Mouse (Mus musculus) bone marrow macrophage, adult 2 months (primary cell): ENCODE data around the gene Gria4. TPM values are rescaled to one million over a fixed set of nuclear protein-coding genes. Genes with fewer than 3 reads are reported as not detected.
"Not testable (repeated sequence)": the region's sequence is repeated elsewhere in the genome, so short reads cannot be mapped to it uniquely, and the experiment has no call there.

Experiments used
- H3K27ac ChIP-seq: 2 replicates; pipeline ENCODE4 v1.5.1; 2012; ENCODE audit warnings: low read depth, low read length; ENCODE audit not compliant: insufficient read depth
- H3K4me1 ChIP-seq: 2 replicates; pipeline ENCODE4 v1.6.1; 2012; ENCODE audit warnings: low read length; ENCODE audit not compliant: control insufficient read depth, insufficient read depth
- H3K4me3 ChIP-seq: 2 replicates; pipeline ENCODE4 v1.5.1; 2012; ENCODE audit warnings: mild to moderate bottlenecking, low read length, moderate library complexity; ENCODE audit not compliant: insufficient read depth
- CTCF ChIP-seq: IDR thresholded peaks from 2 replicates; pipeline ENCODE4 v1.5.1; 2012; ENCODE audit warnings: low read depth, mild to moderate bottlenecking, low read length, moderate library complexity
- POLR2A ChIP-seq: IDR thresholded peaks from 2 replicates; pipeline ENCODE4 v1.6.1; 2012; ENCODE audit warnings: mild to moderate bottlenecking, low read depth, low read length, borderline replicate concordance
- polyA plus RNA-seq: library from polyadenylated mRNA; stranded (reverse); fragments of >200 nt; gene quantifications from 2 replicates; pipeline ENCODE4 v1.2.4, GENCODE M21; 2012; ENCODE audit not compliant: missing spikeins, insufficient read depth, insufficient read length

Gene Gria4
- not detected in 2 replicates for polyA plus RNA-seq

- TF ChIP-seq POLR2A, result no peak
- TF ChIP-seq CTCF, result no peak
- H3K27ac ChIP-seq, result no peak within 1 kb of the TSS
- no peak within 1 kb of the TSS for H3K4me3 ChIP-seq
- H3K4me1 ChIP-seq, result no peaks in the 10 kb centered on the region
These were observed at the start of gene Gria4 for GRCm38 (mm10) chr9:4795544-4796288. TSS of gene Gria4 (minus strand) at chr9:4796234.

GRCm38 (mm10) chr9:4810941-4811340 is 14.9 kb upstream of the Gria4 start:
- H3K27ac ChIP-seq, H3K4me1 ChIP-seq, H3K4me3 ChIP-seq: not testable (repeated sequence)

- no peak overlapping the region for H3K27ac ChIP-seq
These were observed 7.2 kb upstream of the Gria4 start for GRCm38 (mm10) chr9:4803151-4803755.

DNA sequence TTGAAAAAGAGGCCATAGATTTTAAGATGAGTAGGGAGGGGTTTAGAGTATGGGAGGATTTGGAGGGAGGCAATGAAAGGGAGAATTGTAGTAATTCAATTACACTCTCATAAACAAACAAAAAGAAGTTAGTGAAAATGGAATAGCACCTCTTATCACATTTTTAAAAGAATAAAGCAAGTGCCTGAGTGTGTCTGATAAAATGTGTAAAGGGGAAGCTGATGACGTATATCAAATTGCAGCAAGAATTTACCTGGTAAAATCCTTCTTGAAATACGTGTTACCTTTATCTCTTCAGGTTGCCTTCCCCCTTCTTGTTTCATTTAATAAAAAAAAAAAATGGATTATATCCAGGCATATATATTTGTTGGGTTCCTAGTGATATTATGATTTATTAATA is 1.4 kb upstream of the Gria4 start:
- Histone ChIP-seq H3K27ac (no peak overlapping the region), H3K4me3 (no peak overlapping the region), H3K4me1 (no peaks in the 10 kb centered on the region)
- TF ChIP-seq POLR2A (no peak), CTCF (no peak)

More at GRCm38 (mm10) chr9:4803151-4803755, 7.2 kb upstream of the Gria4 start:
- TF ChIP-seq CTCF (no peak), POLR2A (no peak)
- no peaks in the 10 kb centered on the region for H3K4me1 ChIP-seq
- H3K4me3 ChIP-seq, result no peak overlapping the region

GRCm38 (mm10) chr9:4796289-4796645 is 233 bp upstream of the Gria4 start:
- Histone ChIP-seq H3K4me1 (no peaks in the 10 kb centered on the region), H3K4me3 (no peak overlapping the region), H3K27ac (no peak overlapping the region)
- no peak for TF ChIP-seq POLR2A

DNA sequence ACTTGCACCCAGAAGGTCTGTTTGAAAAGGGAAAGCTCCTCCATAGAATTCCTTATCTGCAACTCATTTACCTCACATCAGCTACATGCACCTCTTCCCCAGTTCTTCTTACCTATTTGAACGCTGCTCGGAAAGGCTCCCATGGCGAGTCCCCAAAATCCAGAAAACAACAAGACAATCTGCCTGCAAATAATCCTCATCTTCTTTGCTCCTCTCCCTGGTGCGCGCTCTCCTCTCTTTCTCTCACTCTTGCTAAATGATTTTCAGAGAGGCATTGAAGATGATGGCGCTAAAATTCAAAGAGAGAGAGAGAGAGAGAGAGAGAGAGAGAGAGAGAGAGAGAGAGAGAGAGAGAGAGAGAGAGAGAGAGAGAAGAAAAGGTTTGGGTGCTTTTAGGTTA is 959 bp downstream of the Gria4 start:
- Histone ChIP-seq H3K4me1 (no peaks in the 10 kb centered on the region), H3K27ac (no peak overlapping the region), H3K4me3 (no peak overlapping the region)
- TF ChIP-seq POLR2A, result no peak
- no peak for TF ChIP-seq CTCF

- no peaks in the 10 kb centered on the region for H3K4me1 ChIP-seq
- TF ChIP-seq POLR2A, result no peak
- no peak for TF ChIP-seq CTCF
- H3K4me3 ChIP-seq, result no peak overlapping the region
- H3K27ac ChIP-seq, result no peak overlapping the region
These were observed 1.6 kb downstream of the Gria4 start for GRCm38 (mm10) chr9:4794411-4794810.

DNA sequence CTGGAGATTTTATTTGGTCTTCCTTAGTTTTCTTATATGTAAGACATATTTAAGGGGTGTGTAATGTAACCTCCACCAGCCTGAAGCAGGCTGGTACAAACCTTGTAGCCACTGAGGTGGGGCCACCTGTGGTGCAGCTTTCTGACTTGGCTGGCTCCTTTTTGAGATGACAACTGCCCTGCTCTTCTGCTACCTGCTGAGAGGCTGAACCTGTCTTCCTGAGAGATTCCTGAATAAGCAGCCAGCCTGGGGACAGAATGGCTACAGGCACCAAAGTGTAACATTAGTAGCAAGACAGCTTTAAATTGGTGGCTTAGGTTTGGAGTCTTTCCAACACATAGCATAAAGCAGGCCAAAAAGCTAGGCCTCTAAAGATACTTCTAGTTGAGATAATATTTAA is 46.6 kb downstream of the Gria4 start:
- not testable (repeated sequence) for H3K4me1 ChIP-seq, H3K27ac ChIP-seq, H3K4me3 ChIP-seq

DNA sequence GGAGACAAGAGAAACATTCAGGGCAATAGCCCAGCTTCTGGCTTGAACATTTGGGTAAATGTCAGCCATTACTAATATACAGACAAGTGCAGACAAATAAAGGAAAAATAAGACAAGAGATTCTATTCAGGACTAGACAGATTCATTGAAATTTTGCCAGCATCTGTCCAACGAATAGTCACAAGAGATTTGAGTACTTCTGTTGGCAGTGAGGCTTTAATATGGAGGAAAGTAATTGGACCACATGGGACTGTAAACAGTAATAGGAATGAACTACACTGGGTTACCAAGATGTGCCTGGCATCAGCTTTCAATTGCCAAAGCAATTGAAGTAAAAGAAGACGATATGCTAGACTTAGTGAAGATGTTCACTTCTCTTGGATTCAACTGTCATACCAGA is 81.9 kb downstream of the Gria4 start:
- no peak overlapping the region for H3K27ac ChIP-seq
- no peak overlapping the region for H3K4me3 ChIP-seq
- no peaks in the 10 kb centered on the region for H3K4me1 ChIP-seq
- TF ChIP-seq CTCF, result no peak
- no peak for TF ChIP-seq POLR2A

GRCm38 (mm10) chr9:4712367-4712766 is 83.7 kb downstream of the Gria4 start:
- no peak overlapping the region for H3K27ac ChIP-seq
- TF ChIP-seq CTCF (no peak), POLR2A (no peak)
- no peaks in the 10 kb centered on the region for H3K4me1 ChIP-seq
- no peak overlapping the region for H3K4me3 ChIP-seq
